Mouse (Mus musculus) ES-Bruce4 (cell line): Measurements from ENCODE around the gene Nos1ap.

ENCODE experiments used
- CTCF ChIP-seq: IDR thresholded peaks from one replicate; pipeline ENCODE4 v1.8.1; 2011; ENCODE audit warnings: low read depth, low read length
- EP300 ChIP-seq: IDR thresholded peaks from 2 replicates; pipeline ENCODE4 v1.6.1; 2011; ENCODE audit warnings: low read depth, low read length; ENCODE audit not compliant: insufficient read depth
- POLR2A ChIP-seq: IDR thresholded peaks from one replicate; pipeline ENCODE4 v1.8.1; 2011; ENCODE audit warnings: low read length; ENCODE audit not compliant: insufficient read depth

- TF ChIP-seq CTCF: no peak
- no peak for TF ChIP-seq POLR2A
- TF ChIP-seq EP300: no peak
Measured at GRCm38 (mm10) chr1:170325277-170325676, 264.4 kb downstream of the Nos1ap start.
